Mouse (Mus musculus): ENCODE measurements around the gene Mast3. TPM values are rescaled to one million over a fixed set of nuclear protein-coding genes. Genes with fewer than 3 reads are reported as not detected.
A peak's percentile ranks its signal among the peaks of the same experiment; 100 is the strongest.

The Mast3 gene
- polyA plus RNA-seq, 1 experiment from 2014 or later = 5.7 TPM

- H3K9me3 ChIP-seq (ENCODE audit: control insufficient read depth, low read length) = no peaks in the 10 kb centered on the region
- H3K36me3 ChIP-seq (ENCODE audit: control insufficient read depth, insufficient read depth, low read length) = no peaks in the 10 kb centered on the region; the same call in 1 of the 2 replicates
- 9% methylated on average over 50 of the region's 50 CpGs for WGBS
- H3K4me3 ChIP-seq (ENCODE audit: low read depth, low read length) = peak overlapping the region; percentile 72
- TF ChIP-seq EP300 (optimal IDR thresholded peaks at IDR 0.05) (no peak), CTCF (IDR thresholded peaks at IDR 0.05; ENCODE audit: low read depth) (no peak)
- H3K27ac ChIP-seq (replicated peaks) = peak overlapping the region; percentile 75
- ATAC-seq (ENCODE audit: low FRiP score, low TSS enrichment) (peak; percentile 32), DNase-seq (ENCODE audit: low spot score) (peak; percentile 72)
- H3K27me3 ChIP-seq (ENCODE audit: control insufficient read depth, insufficient read depth, low read length) = no peaks in the 10 kb centered on the region
- peaks cover 7% of the 10 kb centered on the region; the same call in 1 of the 2 replicates for H3K4me1 ChIP-seq (replicated peaks; ENCODE audit: control insufficient read depth, insufficient read depth)
- H3K4me2 ChIP-seq (replicated peaks; ENCODE audit: low read depth) = peak overlapping the region; percentile 96
- peak overlapping the region; percentile 83 for H3K9ac ChIP-seq (ENCODE audit: low read length)
These were observed 49.8 kb downstream of the Mast3 start for GRCm38 (mm10) chr8:70754871-70755660.

- no peaks in the 10 kb centered on the region; the same call in 1 of the 2 replicates for H3K36me3 ChIP-seq (ENCODE audit: control insufficient read depth, insufficient read depth, low read length)
- peak within 1 kb of the TSS; percentile 72 for H3K4me3 ChIP-seq (ENCODE audit: low read depth, low read length)
- H3K27ac ChIP-seq (replicated peaks) = peak within 1 kb of the TSS; percentile 91
- DNase-seq (ENCODE audit: low spot score) = peak; percentile 98
- no peaks in the 10 kb centered on the region for H3K27me3 ChIP-seq (ENCODE audit: control insufficient read depth, insufficient read depth, low read length)
- no peaks in the 10 kb centered on the region for H3K9me3 ChIP-seq (ENCODE audit: control insufficient read depth, low read length)
- ATAC-seq (ENCODE audit: low FRiP score, low TSS enrichment) = peak; percentile 95
- peak within 1 kb of the TSS; percentile 83 for H3K9ac ChIP-seq (ENCODE audit: low read length)
- WGBS = 8% methylated on average over 37 of the region's 37 CpGs
- H3K4me2 ChIP-seq (replicated peaks; ENCODE audit: low read depth) = peak within 1 kb of the TSS; percentile 96
- TF ChIP-seq CTCF (IDR thresholded peaks at IDR 0.05; ENCODE audit: low read depth) (no peak; the same call in 1 of the 2 replicates), EP300 (optimal IDR thresholded peaks at IDR 0.05) (no peak)
- peaks cover 4% of the 10 kb centered on the region; the same call in 1 of the 2 replicates for H3K4me1 ChIP-seq (replicated peaks; ENCODE audit: control insufficient read depth, insufficient read depth)
These were observed 50.6 kb downstream of the Mast3 start, which contains the start of gene Rab3a for GRCm38 (mm10) chr8:70754043-70754870. Gene Rab3a, plus strand, starts transcription at chr8:70754679.

GRCm38 (mm10) chr8:70753151-70753550, 51.7 kb downstream of the Mast3 start:
- Histone ChIP-seq H3K4me1 (replicated peaks; ENCODE audit: control insufficient read depth, insufficient read depth) (peaks cover 2% of the 10 kb centered on the region; the same call in 1 of the 2 replicates), H3K4me2 (replicated peaks; ENCODE audit: low read depth) (peak overlapping the region; percentile 37), H3K36me3 (ENCODE audit: control insufficient read depth, insufficient read depth, low read length) (no peaks in the 10 kb centered on the region; the same call in 1 of the 2 replicates), H3K9me3 (ENCODE audit: control insufficient read depth, low read length) (no peaks in the 10 kb centered on the region), H3K27me3 (ENCODE audit: control insufficient read depth, insufficient read depth, low read length) (no peaks in the 10 kb centered on the region), H3K27ac (replicated peaks) (peak overlapping the region; percentile 91), H3K9ac (ENCODE audit: low read length) (peak overlapping the region; percentile 41), H3K4me3 (ENCODE audit: low read depth, low read length) (no peak overlapping the region; the same call in 1 of the 2 replicates)
- peak; percentile 79 for DNase-seq (ENCODE audit: low spot score)
- no peak for ATAC-seq (ENCODE audit: low FRiP score, low TSS enrichment)
- 18% methylated on average over 21 of the region's 21 CpGs for WGBS
- TF ChIP-seq EP300 (optimal IDR thresholded peaks at IDR 0.05) (no peak), CTCF (IDR thresholded peaks at IDR 0.05; ENCODE audit: low read depth) (no peak; the same call in 1 of the 2 replicates)

- WGBS = 21% methylated on average over 11 of the region's 11 CpGs
- H3K9me3 ChIP-seq (ENCODE audit: control insufficient read depth, low read length) = no peaks in the 10 kb centered on the region
- H3K27ac ChIP-seq (replicated peaks) = peak overlapping the region; percentile 91
- H3K36me3 ChIP-seq (ENCODE audit: control insufficient read depth, insufficient read depth, low read length) = no peaks in the 10 kb centered on the region; the same call in 1 of the 2 replicates
- peaks cover 2% of the 10 kb centered on the region; the same call in 1 of the 2 replicates for H3K4me1 ChIP-seq (replicated peaks; ENCODE audit: control insufficient read depth, insufficient read depth)
- peak; percentile 35 for ATAC-seq (ENCODE audit: low FRiP score, low TSS enrichment)
- TF ChIP-seq CTCF (IDR thresholded peaks at IDR 0.05; ENCODE audit: low read depth) (peak; percentile 82), EP300 (optimal IDR thresholded peaks at IDR 0.05) (no peak)
- no peaks in the 10 kb centered on the region for H3K27me3 ChIP-seq (ENCODE audit: control insufficient read depth, insufficient read depth, low read length)
- H3K4me2 ChIP-seq (replicated peaks; ENCODE audit: low read depth) = no peak overlapping the region
- H3K9ac ChIP-seq (ENCODE audit: low read length) = peak overlapping the region; percentile 41; the same call in 1 of the 2 replicates
- no peak overlapping the region; the same call in 1 of the 2 replicates for H3K4me3 ChIP-seq (ENCODE audit: low read depth, low read length)
- DNase-seq (ENCODE audit: low spot score) = peak; percentile 81
These were observed 52.7 kb downstream of the Mast3 start for GRCm38 (mm10) chr8:70752000-70752764.

- H3K4me1 ChIP-seq (replicated peaks; ENCODE audit: control insufficient read depth, insufficient read depth) = peaks cover 2% of the 10 kb centered on the region; the same call in 1 of the 2 replicates
- TF ChIP-seq CTCF (IDR thresholded peaks at IDR 0.05; ENCODE audit: low read depth) = no peak
- TF ChIP-seq EP300 (optimal IDR thresholded peaks at IDR 0.05) = no peak
- 78% methylated on average over 13 of the region's 13 CpGs for WGBS
These were observed 54.6 kb downstream of the Mast3 start for GRCm38 (mm10) chr8:70750128-70750680.

More at GRCm38 (mm10) chr8:70750128-70750680, 54.6 kb downstream of the Mast3 start:
- H3K27me3 ChIP-seq (ENCODE audit: control insufficient read depth, insufficient read depth, low read length) = no peaks in the 10 kb centered on the region
- no peak for ATAC-seq (ENCODE audit: low FRiP score, low TSS enrichment)
- H3K4me3 ChIP-seq (ENCODE audit: low read depth, low read length) = no peak overlapping the region
- H3K27ac ChIP-seq (replicated peaks) = no peak overlapping the region
- H3K9ac ChIP-seq (ENCODE audit: low read length) = no peak overlapping the region
- H3K4me2 ChIP-seq (replicated peaks; ENCODE audit: low read depth) = no peak overlapping the region
- H3K36me3 ChIP-seq (ENCODE audit: control insufficient read depth, insufficient read depth, low read length) = no peaks in the 10 kb centered on the region
- H3K9me3 ChIP-seq (ENCODE audit: control insufficient read depth, low read length) = no peaks in the 10 kb centered on the region
- peak; percentile 11 for DNase-seq (ENCODE audit: low spot score)
